Mouse (Mus musculus) intestine, embryonic 14.5 days (tissue): ENCODE results near the gene Baiap2. TPM values are rescaled to one million over a fixed set of nuclear protein-coding genes. Genes with fewer than 3 reads are reported as not detected.

Experiments used
- ATAC-seq: fragments of 200-750 bp; cut with Nextera tagmentation; replicated peaks from 2 replicates; pipeline ENCODE4 v1.8.0; 2017; ENCODE audit warnings: low read depth, moderate number of reproducible peaks, moderate TSS enrichment, moderate library complexity; ENCODE audit not compliant: low FRiP score, low TSS enrichment
- DNase-seq: peaks from one replicate; pipeline ENCODE4 v3.0.0-alpha.2; 2018; ENCODE audit warnings: low spot score
- H3K27ac ChIP-seq: fragments of 300-500 bp; sonication (generic); 2 replicates; pipeline ENCODE4 v1.5.1; 2014; ENCODE audit warnings: low read depth, mild to moderate bottlenecking, control low read depth
- H3K27me3 ChIP-seq: fragments of 300-500 bp; sonication (generic); replicated peaks from 2 replicates; pipeline ENCODE4 v1.6.1; 2014; ENCODE audit warnings: low read length, control low read depth; ENCODE audit not compliant: control insufficient read depth, insufficient read depth
- H3K36me3 ChIP-seq: fragments of 300-500 bp; sonication (generic); 2 replicates; pipeline ENCODE4 v1.6.1; 2014; ENCODE audit warnings: low read length, control low read depth; ENCODE audit not compliant: control insufficient read depth, insufficient read depth
- H3K4me1 ChIP-seq: fragments of 300-500 bp; sonication (generic); replicated peaks from 2 replicates; pipeline ENCODE4 v1.6.1; 2014; ENCODE audit warnings: low read length, control low read depth, mixed read lengths; ENCODE audit not compliant: control insufficient read depth, insufficient read depth
- H3K4me2 ChIP-seq: fragments of 300-500 bp; sonication (generic); 2 replicates; pipeline ENCODE4 v1.6.1; 2014; ENCODE audit warnings: low read length
- H3K4me3 ChIP-seq: fragments of 300-500 bp; sonication (generic); 2 replicates; pipeline ENCODE4 v1.5.1; 2014; ENCODE audit warnings: low read depth, low read length, control low read depth, mixed read lengths
- H3K9ac ChIP-seq: fragments of 300-500 bp; sonication (generic); 2 replicates; pipeline ENCODE4 v1.6.1; 2014; ENCODE audit warnings: mild to moderate bottlenecking, low read length
- H3K9me3 ChIP-seq: fragments of 300-500 bp; sonication (generic); 2 replicates; pipeline ENCODE4 v1.6.1; 2016; ENCODE audit warnings: low read length, control low read depth; ENCODE audit not compliant: control insufficient read depth
- WGBS: fragments of 180-500 bp; shearing (Covaris S2); extraction: QIAGEN DNeasy Blood & Tissue Kit; methylation state at CpG from one replicate; pipeline ENCODE4 v1.1.7; 2014; 5-methylcytosine and 5-hydroxymethylcytosine counted together
- polyA plus RNA-seq: library from polyadenylated mRNA; unstranded; fragments of >200 nt; fragmentation: Nextera tagmentation; extraction: Ambion mirVana; gene quantifications from 2 replicates; pipeline ENCODE4 v1.2.1, GENCODE M21; 2014

Baiap2 gene
- polyA plus RNA-seq, 1 experiment from 2014 or later, result 15.2 TPM

DNA sequence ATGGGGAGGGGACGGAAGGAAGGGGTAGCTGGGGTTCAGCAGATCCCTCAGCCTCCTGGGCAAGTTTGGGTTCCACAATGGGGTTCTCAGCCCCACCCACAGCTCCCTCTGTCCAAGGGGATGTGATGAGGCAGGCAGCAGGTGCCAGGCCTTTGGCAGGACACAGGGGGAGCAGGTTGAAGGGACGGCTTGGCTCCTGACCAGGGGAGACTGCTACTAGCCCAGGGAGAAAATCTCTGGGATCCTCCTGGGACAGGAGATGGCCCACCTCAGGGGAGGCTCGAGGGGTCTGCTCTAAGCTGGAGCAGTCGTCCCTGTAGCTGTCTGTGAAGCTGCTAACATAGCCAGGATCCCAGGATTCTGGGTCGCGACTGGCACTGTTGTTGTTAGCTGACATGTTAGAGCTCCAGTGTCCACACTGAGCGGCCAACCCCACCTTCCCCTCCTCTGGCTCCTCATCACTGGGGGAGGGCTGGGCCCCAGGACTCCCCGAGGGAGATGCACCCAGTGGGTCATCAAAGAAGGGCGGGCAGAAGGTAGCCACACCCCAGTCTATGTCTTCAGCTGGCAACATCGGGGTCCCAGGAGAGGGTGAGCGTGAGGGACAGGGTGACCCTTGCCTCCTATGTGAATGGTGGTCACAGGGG lies 68.7 kb downstream of the Baiap2 start:
- DNase-seq (no peak), ATAC-seq (no peak)
- Histone ChIP-seq H3K4me1 (peaks cover 5% of the 10 kb centered on the region; the same call in 1 of the 2 replicates), H3K9me3 (no peaks in the 10 kb centered on the region), H3K4me3 (no peak overlapping the region), H3K9ac (no peak overlapping the region), H3K27me3 (no peaks in the 10 kb centered on the region), H3K27ac (no peak overlapping the region), H3K36me3 (0 out of 2 replicates have a peak, but pooled peaks cover 5% of the 10 kb centered on the region), H3K4me2 (no peak overlapping the region)
- WGBS, result 72% methylated on average over 11 of the region's 11 CpGs

DNA sequence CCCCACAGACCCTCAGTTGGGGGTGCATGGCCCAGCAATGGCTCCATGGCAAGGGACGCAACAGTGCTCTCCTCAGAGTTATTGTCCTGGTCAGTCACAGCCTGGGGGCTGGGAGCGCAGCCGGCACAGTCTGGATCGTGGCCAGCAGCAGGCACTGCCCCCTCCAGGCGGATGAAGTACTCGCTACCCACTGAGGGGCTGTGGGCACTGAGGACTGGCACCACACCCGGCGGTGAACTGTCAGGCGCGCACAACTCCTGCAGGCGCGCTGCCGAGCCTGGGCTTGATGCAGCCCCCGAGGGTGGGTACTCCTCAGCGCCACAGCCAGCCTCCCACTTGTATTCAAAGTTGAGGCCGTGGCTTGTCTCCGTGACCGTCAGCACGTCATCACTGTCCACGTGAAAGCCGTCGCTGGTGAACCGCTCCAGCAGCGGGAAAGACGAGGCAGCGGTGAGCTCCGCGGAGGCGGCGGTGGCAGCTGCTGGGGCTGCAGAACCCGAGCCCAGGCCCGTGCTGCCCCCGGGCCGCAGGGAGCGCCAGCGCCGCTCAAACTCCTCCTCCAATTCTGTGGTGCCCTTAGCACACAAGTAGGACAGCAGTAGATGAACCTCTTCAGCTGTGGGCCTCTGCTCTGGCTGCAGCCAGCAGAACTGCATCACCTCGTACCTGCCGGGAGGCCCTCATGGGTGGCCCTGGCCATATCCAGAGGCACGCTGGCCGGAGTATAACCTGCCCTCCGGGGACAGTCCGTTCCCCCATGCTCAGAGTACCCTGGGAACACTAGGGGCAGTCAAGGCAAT lies 69.4 kb downstream of the Baiap2 start:
- Histone ChIP-seq H3K4me1 (peaks cover 5% of the 10 kb centered on the region; the same call in 1 of the 2 replicates), H3K9ac (no peak overlapping the region), H3K4me3 (no peak overlapping the region), H3K4me2 (peak overlapping the region; percentile 22), H3K9me3 (no peaks in the 10 kb centered on the region), H3K27ac (no peak overlapping the region), H3K36me3 (no peaks in the 10 kb centered on the region), H3K27me3 (no peaks in the 10 kb centered on the region)
- DNase-seq, result no peak
- WGBS, result 51% methylated on average over 43 of the region's 43 CpGs
- no peak for ATAC-seq

DNA sequence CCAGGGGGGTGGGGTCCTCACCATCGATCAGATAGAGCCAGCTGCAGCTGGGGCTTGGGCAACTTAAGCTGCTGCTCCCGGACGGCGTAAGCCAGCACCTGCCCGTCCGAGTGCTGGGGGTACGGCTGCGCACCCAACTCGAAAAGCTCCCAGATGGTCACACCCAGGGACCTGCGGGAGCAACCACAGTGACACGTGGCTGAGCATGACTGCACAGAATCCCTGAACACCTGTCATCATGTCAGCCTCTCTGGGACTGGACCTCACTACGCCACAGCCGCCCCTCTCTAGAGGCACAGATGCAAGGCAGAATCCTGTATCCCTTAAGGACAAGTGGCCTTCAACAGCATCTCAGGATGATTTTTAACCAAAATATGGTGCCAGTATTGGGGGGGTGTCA lies 70.1 kb downstream of the Baiap2 start:
- H3K4me1 ChIP-seq, result peaks cover 5% of the 10 kb centered on the region; the same call in 1 of the 2 replicates
- no peaks in the 10 kb centered on the region for H3K36me3 ChIP-seq
- no peak overlapping the region for H3K9ac ChIP-seq
- no peak overlapping the region for H3K4me2 ChIP-seq
- no peak overlapping the region for H3K4me3 ChIP-seq
- H3K27ac ChIP-seq, result no peak overlapping the region
- WGBS, result 90% methylated on average over 13 of the region's 13 CpGs
- no peaks in the 10 kb centered on the region for H3K27me3 ChIP-seq
- DNase-seq (no peak), ATAC-seq (no peak)
- no peaks in the 10 kb centered on the region for H3K9me3 ChIP-seq

DNA sequence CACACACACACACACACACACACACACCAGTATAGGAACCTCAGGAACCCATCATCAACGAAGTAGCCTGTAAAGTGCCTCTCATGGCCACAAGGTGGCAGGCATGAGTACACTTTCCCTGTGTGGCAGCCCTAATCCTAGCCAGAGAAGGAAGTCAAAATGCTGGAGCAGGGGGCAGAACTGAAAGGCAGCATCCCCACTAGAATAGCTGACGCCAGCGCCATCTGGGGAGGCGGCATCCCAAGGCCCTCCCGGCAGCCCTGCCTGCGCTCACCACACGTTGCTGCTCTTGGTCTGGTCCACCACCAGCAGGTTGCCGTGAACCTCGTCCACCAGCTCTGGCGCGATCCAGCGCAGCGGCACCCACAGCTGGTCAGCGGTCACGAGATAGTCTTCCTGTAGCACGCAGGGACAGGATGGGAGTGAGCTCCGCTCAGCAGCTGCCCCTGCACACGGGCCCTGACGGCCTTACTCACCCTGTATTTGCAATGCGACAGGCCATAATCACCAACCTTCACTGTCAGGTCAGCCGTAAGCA lies 70.7 kb downstream of the Baiap2 start:
- Histone ChIP-seq H3K9me3 (no peaks in the 10 kb centered on the region), H3K4me3 (peak overlapping the region; percentile 21), H3K4me2 (peak overlapping the region; percentile 54), H3K27ac (0 out of 2 replicates have a peak overlapping the region, but pooled peaks have one; percentile 2), H3K9ac (peak overlapping the region; percentile 27; the same call in 1 of the 2 replicates), H3K4me1 (peaks cover 5% of the 10 kb centered on the region; the same call in 1 of the 2 replicates), H3K27me3 (no peaks in the 10 kb centered on the region), H3K36me3 (no peaks in the 10 kb centered on the region)
- ATAC-seq (peak; percentile 63), DNase-seq (peak; percentile 91)
- WGBS, result 11% methylated on average over 21 of the region's 21 CpGs

DNA sequence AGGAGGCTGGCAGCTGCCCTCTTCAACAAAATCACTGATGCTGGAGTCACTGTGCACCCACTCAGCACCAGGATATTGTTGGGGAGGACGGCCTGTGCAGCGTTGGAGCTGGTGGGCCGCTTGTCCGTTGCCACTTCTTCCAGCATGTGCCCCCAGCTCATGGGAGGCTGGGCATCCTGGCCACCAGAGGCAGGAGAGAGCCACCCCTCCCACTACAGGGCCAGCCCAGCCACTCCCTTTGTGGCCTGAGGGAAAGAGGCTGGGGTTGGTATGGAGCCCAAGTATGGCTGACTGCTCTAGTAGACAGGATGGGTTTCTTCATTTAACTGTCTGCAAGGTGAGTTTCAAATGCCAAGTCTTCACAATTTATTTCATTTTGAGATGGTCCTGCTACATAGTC lies 72.2 kb downstream of the Baiap2 start:
- WGBS, result 80% methylated on average over 4 of the region's 4 CpGs
- Histone ChIP-seq H3K4me2 (no peak overlapping the region), H3K36me3 (no peaks in the 10 kb centered on the region), H3K27me3 (no peaks in the 10 kb centered on the region), H3K27ac (no peak overlapping the region), H3K9ac (no peak overlapping the region), H3K4me3 (no peak overlapping the region), H3K4me1 (peaks cover 5% of the 10 kb centered on the region; the same call in 1 of the 2 replicates), H3K9me3 (no peaks in the 10 kb centered on the region)
- DNase-seq (no peak), ATAC-seq (no peak)

DNA sequence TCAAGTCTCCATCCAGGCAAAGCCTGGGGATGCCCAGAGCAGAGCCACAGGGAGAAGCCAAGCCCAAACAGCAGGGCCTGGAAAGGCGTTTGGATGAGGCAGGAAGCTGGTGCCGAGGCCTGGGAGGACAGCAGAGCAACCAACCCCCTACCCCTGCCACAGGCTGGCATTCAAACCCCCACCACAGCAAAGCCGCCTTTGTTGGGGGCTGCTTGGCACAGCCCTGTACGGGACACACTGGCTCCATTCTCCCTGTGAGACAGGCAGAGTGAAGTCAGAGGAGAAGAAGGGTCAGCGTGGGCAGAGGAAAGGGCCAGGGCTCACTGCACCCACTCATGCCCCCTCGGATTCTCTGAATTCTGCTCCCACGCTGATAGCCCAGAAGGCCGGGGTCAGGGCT lies 74.4 kb downstream of the Baiap2 start:
- H3K9ac ChIP-seq, result no peak overlapping the region
- no peak overlapping the region for H3K27ac ChIP-seq
- no peaks in the 10 kb centered on the region for H3K36me3 ChIP-seq
- H3K4me1 ChIP-seq, result peaks cover 5% of the 10 kb centered on the region; the same call in 1 of the 2 replicates
- no peak overlapping the region for H3K4me2 ChIP-seq
- no peaks in the 10 kb centered on the region for H3K9me3 ChIP-seq
- DNase-seq, result no peak
- no peak overlapping the region for H3K4me3 ChIP-seq
- no peak for ATAC-seq
- H3K27me3 ChIP-seq, result no peaks in the 10 kb centered on the region
- 86% methylated on average over 8 of the region's 8 CpGs for WGBS

DNA sequence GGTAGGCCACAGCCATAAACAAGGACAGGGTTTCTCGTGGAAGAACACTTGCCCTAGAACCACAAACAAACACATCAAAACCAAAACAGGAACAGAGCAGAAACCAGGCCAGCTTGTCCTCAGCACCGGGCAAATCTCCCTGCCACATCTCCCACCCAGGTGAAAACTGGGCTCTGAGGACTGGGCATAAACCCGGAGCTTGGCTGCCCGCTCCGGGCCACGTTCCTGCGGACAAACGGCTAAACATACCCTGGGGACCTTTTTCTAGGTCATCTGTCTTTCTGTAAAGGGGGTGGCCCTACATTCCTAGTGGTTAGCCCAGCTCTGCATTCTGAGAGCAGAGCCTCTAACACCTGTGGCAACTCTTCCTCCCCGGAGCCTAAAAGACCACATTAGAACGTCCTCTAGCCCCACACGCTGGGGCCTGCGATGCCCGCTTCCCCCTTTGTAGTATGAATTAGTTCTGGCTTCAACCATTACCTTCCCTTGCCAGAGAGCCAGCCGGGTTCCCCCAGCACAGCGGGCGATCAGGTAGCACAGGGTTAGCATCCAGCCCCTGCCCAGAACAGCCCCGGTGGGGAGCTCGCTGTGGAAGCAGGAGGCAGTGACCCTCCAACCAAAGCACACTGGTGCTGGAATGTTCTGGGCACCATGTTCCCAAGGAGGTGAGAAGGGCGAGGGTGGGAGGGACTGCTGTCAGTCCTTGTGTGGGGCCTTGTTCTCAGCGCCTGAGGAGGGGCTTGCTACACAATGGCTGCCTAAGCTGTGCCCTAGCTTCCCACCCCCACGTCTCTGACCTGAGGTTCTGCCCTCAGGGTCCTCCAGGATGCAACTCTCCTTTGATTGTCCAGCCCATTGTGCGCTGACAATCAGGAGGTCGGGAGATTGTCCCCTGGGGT lies 77.2 kb downstream of the Baiap2 start:
- WGBS, result 69% methylated on average over 23 of the region's 23 CpGs
- no peaks in the 10 kb centered on the region for H3K9me3 ChIP-seq
- no peak overlapping the region for H3K4me3 ChIP-seq
- H3K4me2 ChIP-seq, result no peak overlapping the region
- ATAC-seq (no peak), DNase-seq (no peak)
- H3K9ac ChIP-seq, result no peak overlapping the region
- no peaks in the 10 kb centered on the region for H3K4me1 ChIP-seq
- H3K36me3 ChIP-seq, result no peaks in the 10 kb centered on the region
- H3K27me3 ChIP-seq, result no peaks in the 10 kb centered on the region
- no peak overlapping the region for H3K27ac ChIP-seq

DNA sequence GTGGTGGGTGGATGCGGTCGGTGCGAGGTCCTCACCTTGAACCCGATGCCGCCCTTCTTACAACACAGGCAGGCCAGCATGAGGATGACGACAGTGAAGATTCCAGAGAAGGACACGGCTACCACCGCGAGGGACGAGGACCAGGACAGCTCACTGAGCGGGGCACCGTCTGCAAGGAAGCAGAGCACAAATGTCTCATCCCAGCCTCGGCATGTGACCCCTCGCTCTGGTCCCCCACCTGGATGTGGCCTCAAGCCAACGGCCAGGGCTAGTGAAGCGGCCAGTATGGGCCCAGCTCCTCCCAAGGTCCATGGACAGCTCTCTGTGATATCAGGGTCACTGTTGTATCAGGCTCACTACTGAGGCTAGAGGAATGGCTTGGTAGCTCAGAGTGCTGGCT lies 78.8 kb downstream of the Baiap2 start:
- ATAC-seq (no peak), DNase-seq (no peak)
- Histone ChIP-seq H3K36me3 (no peaks in the 10 kb centered on the region), H3K9me3 (no peaks in the 10 kb centered on the region), H3K27ac (no peak overlapping the region), H3K4me2 (no peak overlapping the region), H3K9ac (no peak overlapping the region), H3K4me3 (no peak overlapping the region), H3K4me1 (no peaks in the 10 kb centered on the region), H3K27me3 (no peaks in the 10 kb centered on the region)
- 90% methylated on average over 16 of the region's 16 CpGs for WGBS
